Mouse (Mus musculus) gastrocnemius, postnatal 4 days (tissue): ENCODE results near the gene Slc16a1. TPM values are rescaled to one million over a fixed set of nuclear protein-coding genes. Genes with fewer than 3 reads are reported as not detected.
"Not testable (repeated sequence)": the region's sequence is repeated elsewhere in the genome, so short reads cannot be mapped to it uniquely, and the experiment has no call there.

Source experiments
- DNase-seq, 2 experiments: peaks; one replicate each; pipeline ENCODE4 v3.0.0; 2021 to 2022; ENCODE audit warnings: low spot score in 2 of 2, mixed read lengths in 2 of 2
- total RNA-seq, 2 experiments: library from RNA; stranded (reverse); gene quantifications; 2 replicates each; pipeline ENCODE4 v1.2.3; 2021

Gene Slc16a1
- total RNA-seq, 2 experiments from 2014 or later = 28.5 to 36.1 TPM

GRCm38 (mm10) chr3:104637427-104638402, 753 bp upstream of the Slc16a1 start:
- DNase-seq = peak; percentile 16 to 22

- peak; percentile 29 to 54 for DNase-seq
Observed at GRCm38 (mm10) chr3:104638932-104639748, 672 bp downstream of the Slc16a1 start.

DNA sequence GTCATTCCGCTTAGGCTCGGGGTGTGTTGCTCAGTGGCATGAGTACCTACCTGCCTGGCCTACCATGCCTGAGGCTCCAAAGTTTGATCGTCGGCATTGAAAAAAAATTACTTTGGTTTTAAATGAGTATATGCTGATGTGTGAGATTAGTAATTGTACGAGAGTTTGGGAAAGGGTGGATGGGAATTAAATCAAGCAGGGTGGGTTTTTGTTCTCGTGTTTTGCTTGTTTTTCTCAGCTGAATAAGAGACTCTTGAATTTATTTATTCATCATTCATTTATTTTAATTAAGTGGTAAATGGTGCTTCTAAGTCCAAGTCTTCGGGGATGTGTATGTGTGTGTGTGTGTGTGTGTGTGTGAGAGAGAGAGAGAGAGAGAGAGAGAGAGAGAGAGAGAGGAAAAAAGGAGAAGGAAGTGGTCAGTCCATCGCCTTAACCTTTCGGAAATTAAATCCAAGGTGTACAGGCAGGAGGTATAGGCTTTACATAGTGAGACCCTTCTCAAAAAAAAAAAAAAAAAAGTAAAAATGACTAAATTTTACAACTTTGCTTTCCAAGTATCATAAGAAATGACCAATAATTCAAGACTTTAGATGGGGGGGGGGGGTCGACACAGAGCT, 1.4 kb downstream of the Slc16a1 start:
- no peak for DNase-seq

GRCm38 (mm10) chr3:104640855-104641254, 2.4 kb downstream of the Slc16a1 start:
- DNase-seq = no peak

DNA sequence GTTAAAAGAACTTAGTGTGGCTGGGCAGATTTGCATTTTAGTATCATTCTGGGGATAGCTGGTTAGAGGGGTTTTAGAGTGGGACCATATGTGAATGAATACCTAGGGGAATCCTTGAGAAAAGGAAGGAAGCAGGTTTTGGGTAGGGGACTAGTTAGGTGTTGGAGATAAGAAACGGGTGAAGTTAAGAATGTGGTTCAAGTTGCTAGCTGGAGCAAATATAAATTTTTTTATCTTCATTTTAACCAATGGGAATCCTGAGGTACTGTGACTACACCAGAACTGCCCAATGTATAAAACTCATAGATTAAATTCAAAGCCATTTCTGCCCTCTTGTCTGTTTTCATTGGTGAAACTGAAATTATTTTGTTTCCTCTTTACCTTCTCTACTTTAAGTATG, 2.8 kb downstream of the Slc16a1 start:
- DNase-seq = no peak

- DNase-seq = no peak
Observed at GRCm38 (mm10) chr3:104643113-104643512, 4.6 kb downstream of the Slc16a1 start.

DNA sequence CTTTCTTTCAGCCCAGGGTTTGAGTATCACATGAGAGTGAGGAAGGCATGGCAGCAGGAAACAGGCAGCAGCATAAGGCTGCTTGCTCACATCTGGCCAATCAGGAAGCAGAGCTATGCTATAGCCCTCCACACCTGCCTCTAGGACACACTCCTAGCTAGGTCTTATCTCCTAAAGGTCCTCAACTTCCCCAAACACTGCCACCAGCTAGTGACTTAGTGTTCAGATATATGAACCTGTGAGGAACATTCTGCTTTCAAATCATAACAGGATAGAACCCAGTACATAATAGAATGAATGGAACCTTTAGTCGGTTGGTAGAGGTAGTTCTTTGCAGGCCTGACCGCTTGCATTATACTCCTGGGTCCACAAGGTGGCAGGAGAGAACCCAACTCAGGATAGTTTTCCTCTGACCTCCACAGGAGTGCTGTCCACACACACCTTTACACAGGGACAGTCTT, 5.4 kb downstream of the Slc16a1 start:
- DNase-seq = peak in 1 of 2 experiments; percentile 36

- no peak for DNase-seq
Observed at GRCm38 (mm10) chr3:104644371-104644770, 5.9 kb downstream of the Slc16a1 start.

DNA sequence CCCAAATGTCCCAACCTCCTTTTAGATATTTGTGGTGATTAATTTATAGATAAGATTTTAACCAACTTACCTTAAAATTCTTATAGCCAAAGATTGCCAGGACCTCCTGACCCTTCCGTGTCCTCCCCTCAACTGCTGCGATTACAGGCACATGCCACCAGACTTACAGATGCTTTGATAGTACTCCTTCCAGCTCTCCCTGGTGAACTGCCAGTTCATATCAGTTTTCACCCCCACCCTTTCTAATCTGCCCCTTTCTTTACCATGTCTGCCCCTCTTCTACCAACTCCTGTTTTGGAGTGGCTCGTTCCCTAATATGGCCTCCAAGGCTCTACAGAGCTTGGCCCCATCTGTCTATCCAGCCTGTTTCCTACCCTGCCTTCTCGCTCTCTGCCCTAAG, 15.8 kb downstream of the Slc16a1 start:
- no peak for DNase-seq

GRCm38 (mm10) chr3:104654921-104655320, 16.5 kb downstream of the Slc16a1 start:
- DNase-seq = no peak

- DNase-seq = no peak
Observed at GRCm38 (mm10) chr3:104658706-104659105, 20.2 kb downstream of the Slc16a1 start.

- DNase-seq = no peak
Observed at GRCm38 (mm10) chr3:104659758-104660157, 21.3 kb downstream of the Slc16a1 start.

DNA sequence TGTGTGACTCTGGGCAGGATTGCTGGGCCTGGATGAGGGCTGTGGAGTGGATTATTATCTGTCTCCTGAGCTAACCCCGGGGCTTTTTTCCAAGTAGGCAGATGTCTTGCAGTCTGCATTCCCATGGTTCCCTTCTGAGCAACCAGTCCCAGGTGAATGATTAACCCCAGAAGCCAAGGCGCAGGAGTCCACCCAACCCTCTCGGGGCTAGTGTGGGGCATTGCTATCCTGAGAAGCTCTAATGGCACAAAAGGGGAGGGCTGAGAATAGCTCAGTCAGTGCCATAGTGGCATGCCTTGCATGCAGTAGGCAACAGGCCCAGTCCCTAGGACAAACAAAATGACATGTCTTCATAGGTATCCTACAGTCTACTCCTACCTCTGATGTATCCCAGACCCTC, 22.1 kb downstream of the Slc16a1 start:
- no peak for DNase-seq

DNA sequence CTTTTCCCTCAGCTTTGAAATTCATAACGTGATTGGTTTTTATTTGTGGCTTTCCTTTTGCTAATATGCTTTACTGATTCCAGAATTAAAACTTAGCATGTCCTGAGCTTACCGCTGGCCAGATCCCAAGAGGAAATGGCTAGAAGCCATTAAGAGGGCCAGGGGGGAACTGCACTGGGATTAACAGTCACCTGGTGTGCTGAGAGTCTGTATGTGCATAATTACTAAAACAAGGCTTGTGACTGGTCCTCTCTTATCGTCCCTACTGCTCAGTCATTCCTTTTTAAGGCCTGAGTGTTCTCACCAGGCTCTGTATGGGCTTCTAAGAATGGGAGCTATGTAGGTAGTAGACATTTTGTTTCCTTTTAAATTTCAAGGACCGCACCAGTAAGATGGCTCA, 23.5 kb downstream of the Slc16a1 start:
- no peak for DNase-seq

DNA sequence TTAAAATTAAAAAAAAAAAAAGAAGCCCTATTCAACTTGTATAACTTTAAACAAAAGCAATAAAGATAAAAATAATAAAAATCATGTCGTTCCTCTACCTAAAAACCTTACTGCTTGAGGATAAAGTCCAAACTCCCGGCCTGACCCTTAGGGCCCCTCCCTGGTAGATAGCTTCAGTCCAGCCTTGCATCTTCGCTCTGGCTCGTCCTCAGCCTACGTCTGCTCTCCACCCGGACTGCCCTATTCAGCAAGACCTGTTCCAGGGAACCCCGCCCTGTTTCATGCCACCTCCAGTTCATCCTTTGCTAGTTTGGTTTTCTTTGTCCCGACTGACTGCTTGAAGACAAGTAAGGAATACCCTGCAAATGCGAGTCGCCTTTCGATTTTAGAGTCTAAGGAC, 24.5 kb downstream of the Slc16a1 start:
- no peak for DNase-seq

- no peak for DNase-seq
Observed at GRCm38 (mm10) chr3:104666950-104667349, 28.5 kb downstream of the Slc16a1 start.

DNA sequence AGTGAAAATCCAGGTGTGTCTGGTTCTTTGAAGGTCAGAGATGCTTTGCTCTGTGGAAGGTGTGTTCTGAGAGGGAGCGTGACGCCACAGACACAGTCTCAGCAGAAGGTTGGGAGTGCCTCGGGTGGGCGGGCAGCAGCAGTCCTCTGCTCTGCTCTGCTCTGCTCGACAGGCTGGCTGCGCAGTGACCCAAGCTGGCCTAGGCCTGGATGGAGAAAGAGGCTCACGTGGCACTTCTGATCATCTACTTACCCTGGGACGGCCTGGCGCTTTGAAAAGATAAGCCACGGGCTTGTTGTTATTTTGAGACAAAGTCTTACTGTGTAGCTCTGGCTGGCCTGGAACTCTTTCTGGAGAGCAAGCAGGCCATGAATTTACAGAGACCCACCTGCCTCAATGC, 29.0 kb downstream of the Slc16a1 start:
- DNase-seq = no peak

DNA sequence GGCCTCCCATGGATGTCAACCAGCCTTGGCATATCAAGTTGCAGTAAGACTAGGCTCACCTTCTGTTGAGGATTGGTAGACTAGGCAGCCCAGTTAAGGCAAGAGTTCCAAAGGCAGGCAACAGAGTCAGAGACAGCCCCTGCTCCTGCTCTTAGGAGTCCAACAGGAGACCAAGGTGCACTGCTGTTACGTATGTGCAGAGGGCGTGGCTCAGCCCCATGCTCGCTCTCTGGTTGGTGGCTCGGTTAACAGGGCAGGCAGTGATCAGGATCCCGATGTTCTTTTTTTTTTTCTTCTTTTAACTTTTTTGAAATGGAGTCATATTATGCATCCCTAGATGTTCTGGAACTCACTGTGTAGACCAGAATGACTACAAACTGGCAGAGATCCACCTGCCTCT, 30.5 kb downstream of the Slc16a1 start:
- DNase-seq = no peak

- no peak for DNase-seq
Observed at GRCm38 (mm10) chr3:104669856-104670182, 31.4 kb downstream of the Slc16a1 start.

DNA sequence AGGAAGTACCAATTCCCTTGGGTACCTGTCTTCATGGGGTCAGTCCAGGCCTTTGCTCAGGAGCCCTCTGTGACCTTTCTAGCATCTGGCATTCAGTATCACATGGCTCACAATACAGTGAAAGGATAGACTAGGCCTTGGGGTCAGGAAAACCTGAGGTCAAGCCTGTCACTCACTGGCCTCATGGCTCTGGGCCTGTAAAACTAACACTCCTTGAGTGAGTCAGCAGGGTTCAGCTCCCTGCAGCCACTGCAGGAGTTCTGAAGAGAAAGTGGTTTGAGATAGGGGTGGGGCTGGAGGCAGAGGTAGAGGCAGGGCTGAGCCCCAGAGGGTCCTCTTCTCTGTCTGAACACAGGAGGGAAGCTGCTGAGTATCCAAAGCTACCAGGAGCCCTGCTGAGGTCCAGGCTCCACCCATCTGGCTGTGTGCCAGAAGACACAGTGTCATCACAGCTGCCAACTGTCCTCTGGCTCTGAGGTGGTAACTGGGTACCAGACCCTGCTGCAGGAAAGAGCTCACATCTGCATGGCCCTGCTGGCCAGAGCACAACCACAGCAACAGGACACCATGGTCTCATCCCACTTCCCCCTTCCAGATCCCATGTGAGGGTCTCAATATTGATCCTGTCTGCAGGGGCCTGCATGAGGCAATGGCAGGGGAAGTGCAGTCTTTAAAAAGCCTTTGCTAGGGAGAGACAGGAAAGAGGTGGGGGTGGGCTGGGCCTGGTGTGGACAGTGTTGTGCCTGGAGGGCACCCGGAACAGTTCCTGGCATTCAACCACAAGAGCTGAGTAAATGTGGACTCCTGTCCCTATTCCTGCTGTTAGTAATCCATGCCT, 31.9 kb downstream of the Slc16a1 start:
- DNase-seq = not testable (repeated sequence)

- DNase-seq = no peak
Observed at GRCm38 (mm10) chr3:104671543-104671942, 33.1 kb downstream of the Slc16a1 start.
